8 mouse cellular contexts compared by ENCODE assay signal in the genomic region with DNA sequence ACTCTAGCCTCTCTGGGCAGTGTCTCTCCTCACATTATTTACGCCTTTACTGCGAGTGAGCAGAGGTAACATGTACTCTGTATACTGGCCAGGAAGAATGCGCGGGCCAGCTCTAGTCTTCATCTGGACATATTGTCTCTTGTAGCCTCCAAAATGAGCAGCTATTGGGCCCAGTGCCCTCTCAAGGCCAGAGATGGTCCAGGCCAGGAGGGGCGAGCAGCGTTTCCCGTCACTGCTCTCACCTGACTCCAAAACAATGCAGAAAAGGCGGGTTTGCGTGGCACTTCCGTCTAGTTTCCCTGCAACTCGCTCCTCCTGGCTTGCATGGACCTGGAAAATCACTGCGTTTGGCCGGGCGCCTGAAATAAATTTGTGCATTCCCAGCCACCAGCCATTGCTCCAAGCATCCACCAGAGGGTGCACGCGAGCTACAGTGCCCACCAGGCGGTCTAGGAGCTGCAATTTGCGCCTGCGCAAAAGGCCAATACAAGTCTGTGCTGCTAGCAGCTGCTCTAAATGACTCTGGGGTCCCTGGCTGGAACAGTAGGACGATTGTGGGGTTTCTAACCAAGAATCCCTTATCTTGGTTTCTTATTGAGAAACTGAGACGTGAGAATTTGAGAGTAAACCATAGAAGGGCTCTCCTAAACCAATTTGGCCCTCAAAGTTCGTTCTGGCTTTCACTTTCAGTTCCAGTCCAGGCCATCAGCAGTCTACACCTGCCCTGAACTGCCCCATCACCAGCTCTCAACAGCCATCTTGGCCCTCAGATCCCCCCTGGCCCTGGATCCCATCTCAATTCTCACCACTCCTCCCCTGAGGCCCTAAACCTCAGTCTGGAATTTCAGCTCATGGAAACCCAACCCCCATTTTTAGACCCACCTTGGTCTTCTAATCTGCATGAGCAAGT. TPM values are rescaled to one million over a fixed set of nuclear protein-coding genes. Genes with fewer than 3 reads are reported as not detected.
DNase-seq lines count a peak whose midpoint lies in the region; ATAC-seq and TF ChIP-seq lines count a peak whose summit lies in the region.

No protein-coding gene starts in this region.

- H3K4me2 ChIP-seq in embryonic facial prominence, embryonic 15.5 days (replicated peaks), result peak overlapping the region; percentile 49
- peak overlapping the region; percentile 46 for H3K4me2 ChIP-seq in kidney, embryonic 15.5 days

- ATAC-seq in embryonic facial prominence, embryonic 15.5 days (ENCODE audit: insufficient number of reproducible peaks, low FRiP score, low TSS enrichment, low read depth), result peak; percentile 87
- ATAC-seq in kidney, embryonic 15.5 days (replicated peaks; ENCODE audit: low FRiP score), result peak; percentile 96
- ATAC-seq in monocyte, adult 5-6 weeks (replicated peaks; ENCODE audit: insufficient number of reproducible peaks, low FRiP score, low TSS enrichment, poor library complexity, severe bottlenecking), result peak; percentile 97

- TF ChIP-seq POLR2A in bone marrow, adult 2 months (IDR thresholded peaks at IDR 0.05; ENCODE audit: borderline replicate concordance, control insufficient read depth, low read depth, low read length), result no peak

- peak; percentile 92 for DNase-seq in 416B (ENCODE audit: low read depth)
- peak; percentile 93 for DNase-seq in heart, embryonic 10.5 days (ENCODE audit: low spot score)
- DNase-seq in liver, result peak; percentile 88
- peak; percentile 88 to 97 for DNase-seq in spleen, postnatal 4 days (ENCODE audit: low spot score in 2 of 2)

- peak; percentile 99 for TF ChIP-seq CTCF in bone marrow, adult 2 months (IDR thresholded peaks at IDR 0.05; ENCODE audit: control insufficient read depth, insufficient read depth, low read length)

- no peaks in the 10 kb centered on the region for H3K36me3 ChIP-seq in embryonic facial prominence, embryonic 15.5 days
- no peaks in the 10 kb centered on the region for H3K36me3 ChIP-seq in heart, embryonic 10.5 days
- H3K36me3 ChIP-seq in kidney, embryonic 15.5 days, result no peaks in the 10 kb centered on the region

- H3K4me1 ChIP-seq in bone marrow, adult 2 months (ENCODE audit: control insufficient read depth, insufficient read depth, low read length), result no peaks in the 10 kb centered on the region
- peaks cover 9% of the 10 kb centered on the region for H3K4me1 ChIP-seq in embryonic facial prominence, embryonic 15.5 days
- peaks cover 10% of the 10 kb centered on the region for H3K4me1 ChIP-seq in heart, embryonic 10.5 days
- peaks cover 7% of the 10 kb centered on the region; the same call in 1 of the 2 replicates for H3K4me1 ChIP-seq in kidney, embryonic 15.5 days

- H3K27ac ChIP-seq in bone marrow, adult 2 months (ENCODE audit: control insufficient read depth, insufficient read depth, low read depth, low read length, poor library complexity), result no peak overlapping the region
- peak overlapping the region; percentile 58; the same call in 1 of the 2 replicates for H3K27ac ChIP-seq in embryonic facial prominence, embryonic 15.5 days (replicated peaks)
- H3K27ac ChIP-seq in heart, embryonic 10.5 days, result peak overlapping the region; percentile 72
- H3K27ac ChIP-seq in kidney, embryonic 15.5 days, result no peak overlapping the region

- peak overlapping the region; percentile 68 for H3K4me3 ChIP-seq in bone marrow, adult 2 months (replicated peaks; ENCODE audit: control insufficient read depth, low read depth, low read length)
- peak overlapping the region; percentile 18; the same call in 1 of the 2 replicates for H3K4me3 ChIP-seq in embryonic facial prominence, embryonic 15.5 days (replicated peaks)
- peak overlapping the region; percentile 40 for H3K4me3 ChIP-seq in heart, embryonic 10.5 days
- H3K4me3 ChIP-seq in kidney, embryonic 15.5 days (replicated peaks), result no peak overlapping the region; the same call in 1 of the 2 replicates

- no peaks in the 10 kb centered on the region for H3K27me3 ChIP-seq in embryonic facial prominence, embryonic 15.5 days
- peaks cover 3% of the 10 kb centered on the region; the same call in 1 of the 2 replicates for H3K27me3 ChIP-seq in heart, embryonic 10.5 days (ENCODE audit: insufficient read depth, poor library complexity, severe bottlenecking)
- H3K27me3 ChIP-seq in kidney, embryonic 15.5 days, result no peaks in the 10 kb centered on the region

- no peaks in the 10 kb centered on the region for H3K9me3 ChIP-seq in embryonic facial prominence, embryonic 15.5 days (replicated peaks)
- H3K9me3 ChIP-seq in heart, embryonic 10.5 days, result no peaks in the 10 kb centered on the region
- H3K9me3 ChIP-seq in kidney, embryonic 15.5 days (replicated peaks), result no peaks in the 10 kb centered on the region

- WGBS in bone marrow, adult 2 months, result 14% methylated on average over 22 of the region's 22 CpGs
- 22% methylated on average over 22 of the region's 22 CpGs for WGBS in embryonic facial prominence, embryonic 15.5 days
- 22% methylated on average over 22 of the region's 22 CpGs for WGBS in heart, embryonic 10.5 days
- 18% methylated on average over 22 of the region's 22 CpGs for WGBS in kidney, embryonic 15.5 days

- 0 out of 2 replicates have a peak overlapping the region, but pooled peaks have one; percentile 15 for H3K9ac ChIP-seq in embryonic facial prominence, embryonic 15.5 days
- 0 out of 2 replicates have a peak overlapping the region, but pooled peaks have one; percentile 29 for H3K9ac ChIP-seq in kidney, embryonic 15.5 days

RNA-seq across cellular contexts. Expression of gene Cd34, which starts 59.0 kb away (rescaled TPM):
- 5.0 and 8.8 TPM in 2 replicates for polyA plus RNA-seq in bone marrow, adult 2 months (2011; ENCODE audit: insufficient read depth, insufficient read length, low replicate concordance, missing spikeins)
- polyA plus RNA-seq in embryonic facial prominence, embryonic 15.5 days (2015; fragmentation: Nextera tagmentation; extraction: Ambion mirVana), result 124 and 138 TPM in 2 replicates
- polyA plus RNA-seq in heart, embryonic 10.5 days (2016; fragmentation: Nextera tagmentation; extraction: Ambion mirVana), result 59.9 and 62.6 TPM in 2 replicates
- polyA plus RNA-seq in kidney, embryonic 15.5 days (2015; fragmentation: Nextera tagmentation; extraction: Ambion mirVana), result 95.6 TPM in 2 replicates
- total RNA-seq in monocyte, adult 5-6 weeks (2017), result 0.48 to 0.87 TPM (median 0.53 TPM) in 3 replicates

Comparison
In these comparisons a context has a peak if more than half of its experiments do, and no peak if none do; other contexts are left out.
1. H3K27ac ChIP-seq: peak in embryonic facial prominence, embryonic 15.5 days (single experiment) and heart, embryonic 10.5 days (single experiment); none in bone marrow, adult 2 months (single experiment) and kidney, embryonic 15.5 days (single experiment).
2. Peak in every context shown above with its lines, with median percentiles within 50 percentile points of each other: DNase-seq and ATAC-seq.